Comparison of ENCODE assay signal across 12 mouse cellular contexts in genomic region chr5:147724391-147724790, GRCm38 (mm10). TPM values are rescaled to one million over a fixed set of nuclear protein-coding genes. Genes with fewer than 3 reads are reported as not detected.
DNase-seq lines count a peak whose midpoint lies in the region; ATAC-seq and TF ChIP-seq lines count a peak whose summit lies in the region.
"Had no signal": no experiment of that assay in that cellular context is flagged by ENCODE, and none has a peak within 500 bp of the region (broad histone marks: within the 10 kb centered on the region; RNA-seq: fewer than 3 reads in every experiment).

No protein-coding gene starts in this region.

- DNase-seq in heart, adult 2 months: no peak
- no peak for DNase-seq in heart, postnatal 36 days
- no peak for DNase-seq in lung, postnatal 14 days
- DNase-seq in hindbrain, postnatal 0 days (ENCODE audit: low spot score): no peak
- DNase-seq in left cerebral cortex, adult 8-10 months (ENCODE audit: low spot score in 2 of 2): no peak
- no peak for DNase-seq in layer of hippocampus, adult 9-10 months (ENCODE audit: low spot score)
- DNase-seq: adrenal gland, adult 8-10 months had no signal

- no peaks in the 10 kb centered on the region for H3K36me3 ChIP-seq in heart, adult 2 months (ENCODE audit: control insufficient read depth, insufficient read depth, low read length)
- no peaks in the 10 kb centered on the region for H3K36me3 ChIP-seq in lung, embryonic 16.5 days (ENCODE audit: control insufficient read depth, insufficient read depth, low read length)
- H3K36me3 ChIP-seq in hindbrain, postnatal 0 days (ENCODE audit: insufficient read depth, low read length): no peaks in the 10 kb centered on the region
- H3K36me3 ChIP-seq in small intestine, adult 2 months (ENCODE audit: control insufficient read depth, insufficient read depth, low read length): no peaks in the 10 kb centered on the region

- H3K4me3 ChIP-seq in heart, adult 2 months: peak overlapping the region; percentile 71
- peak overlapping the region; percentile 59 for H3K4me3 ChIP-seq in lung, embryonic 16.5 days (ENCODE audit: low read length)
- peak overlapping the region; percentile 43 for H3K4me3 ChIP-seq in hindbrain, postnatal 0 days (ENCODE audit: low read length)
- 0 out of 2 replicates have a peak overlapping the region, but pooled peaks have one; percentile 21 for H3K4me3 ChIP-seq in small intestine, adult 2 months (ENCODE audit: low read depth, low read length)

- H3K9ac ChIP-seq in heart, adult 2 months (ENCODE audit: low read depth, low read length): peak overlapping the region; percentile 55; the same call in 1 of the 2 replicates
- no peak overlapping the region for H3K9ac ChIP-seq in lung, embryonic 16.5 days (ENCODE audit: low read length)
- no peak overlapping the region for H3K9ac ChIP-seq in hindbrain, postnatal 0 days (replicated peaks; ENCODE audit: low read length)

- TF ChIP-seq CTCF in heart, adult 2 months (IDR thresholded peaks at IDR 0.05): no peak
- no peak for TF ChIP-seq CTCF in hindbrain, postnatal 0 days (IDR thresholded peaks at IDR 0.05; ENCODE audit: low read depth)
- TF ChIP-seq CTCF in small intestine, adult 2 months (IDR thresholded peaks at IDR 0.05; ENCODE audit: extremely low read depth, insufficient read length, insufficient replicate concordance, low read depth, low read length): no peak

- H3K27me3 ChIP-seq in heart, adult 2 months (ENCODE audit: control insufficient read depth, insufficient read depth, low read length): 0 out of 2 replicates have a peak, but pooled peaks cover 6% of the 10 kb centered on the region
- H3K27me3 ChIP-seq in lung, embryonic 16.5 days (ENCODE audit: control insufficient read depth, insufficient read depth, low read depth, low read length): peaks cover 70% of the 10 kb centered on the region
- peaks cover 57% of the 10 kb centered on the region for H3K27me3 ChIP-seq in hindbrain, postnatal 0 days (ENCODE audit: insufficient read depth, low read length)
- peaks cover 39% of the 10 kb centered on the region for H3K27me3 ChIP-seq in small intestine, adult 2 months (ENCODE audit: control insufficient read depth, insufficient read depth, low read length)
- H3K27me3 ChIP-seq: CH12.LX had no signal

- intact Hi-C loops in heart, adult 2 months (cut with DNase I): loop anchor here (5.0 kb wide), 1 partner anchor 77 kb away; no protein-coding TSS in a partner anchor
- intact Hi-C loops in heart, postnatal 36 days (cut with DNase I): loop anchor here (5.0 kb wide), 1 partner anchor 188 kb away; no protein-coding TSS in a partner anchor

- no peak for ATAC-seq in lung, embryonic 16.5 days (ENCODE audit: low read depth)
- no peak for ATAC-seq in hindbrain, postnatal 0 days
- ATAC-seq: inflammation-experienced regulatory T-cells, adult 6 months had no signal

- WGBS in heart, adult 2 months: 4% methylated on average over 14 of the region's 14 CpGs
- WGBS in lung, embryonic 16.5 days: 1% methylated on average over 14 of the region's 14 CpGs
- under 1% methylated on average over 14 of the region's 14 CpGs for WGBS in hindbrain, postnatal 0 days
- WGBS in small intestine, adult 2 months: 6% methylated on average over 14 of the region's 14 CpGs

- H3K4me1 ChIP-seq in heart, adult 2 months (ENCODE audit: control insufficient read depth, insufficient read depth, low read length): peaks cover 4% of the 10 kb centered on the region
- H3K4me1 ChIP-seq in lung, embryonic 16.5 days (replicated peaks; ENCODE audit: control insufficient read depth, insufficient read depth, low read length): peaks cover 11% of the 10 kb centered on the region
- peaks cover 8% of the 10 kb centered on the region; the same call in 1 of the 2 replicates for H3K4me1 ChIP-seq in hindbrain, postnatal 0 days (ENCODE audit: insufficient read depth, low read length)
- 0 out of 2 replicates have a peak, but pooled peaks cover 4% of the 10 kb centered on the region for H3K4me1 ChIP-seq in small intestine, adult 2 months (ENCODE audit: control insufficient read depth, insufficient read depth, insufficient read length, low read length)

- H3K27ac ChIP-seq in heart, adult 2 months: peak overlapping the region; percentile 78
- no peak overlapping the region for H3K27ac ChIP-seq in lung, embryonic 16.5 days (ENCODE audit: low read length)
- no peak overlapping the region for H3K27ac ChIP-seq in hindbrain, postnatal 0 days
- H3K27ac ChIP-seq in small intestine, adult 2 months (ENCODE audit: insufficient read depth, low read depth, low read length): no peak overlapping the region
- H3K27ac ChIP-seq: macrophage had no signal

- H3K4me2 ChIP-seq in lung, embryonic 16.5 days (ENCODE audit: low read depth, low read length): peak overlapping the region; percentile 92
- H3K4me2 ChIP-seq in hindbrain, postnatal 0 days (ENCODE audit: low read depth, low read length): no peak overlapping the region

- TF ChIP-seq EP300 in heart, adult 2 months (IDR thresholded peaks at IDR 0.05; ENCODE audit: insufficient read depth, low read depth, low read length): no peak

- H3K9me3 ChIP-seq in lung, embryonic 16.5 days (ENCODE audit: control insufficient read depth, low read length): no peaks in the 10 kb centered on the region
- no peaks in the 10 kb centered on the region for H3K9me3 ChIP-seq in hindbrain, postnatal 0 days (ENCODE audit: low read length)

- no peak for TF ChIP-seq POLR2A in heart, adult 2 months (IDR thresholded peaks at IDR 0.05; ENCODE audit: insufficient read depth, low read depth, low read length)
- no peak for TF ChIP-seq POLR2A in small intestine, adult 2 months (IDR thresholded peaks at IDR 0.05; ENCODE audit: low read depth, low read length)

- H3K79me2 ChIP-seq in heart, adult 2 months (replicated peaks; ENCODE audit: control insufficient read depth, insufficient read depth, low read length): no peaks in the 10 kb centered on the region; the same call in 1 of the 2 replicates

RNA-seq across cellular contexts. Expression of gene Flt1, which starts 1.4 kb away (rescaled TPM):
- total RNA-seq in heart, adult 2 months (2021): 10 to 100 TPM; 82.1 to 88.3 TPM
- 20.5 and 30.6 TPM in 2 replicates for polyA plus RNA-seq in heart, adult 2 months (2012; rRNA removed)
- 10 to 100 TPM; 61.4 to 87.8 TPM for total RNA-seq in heart, postnatal 36 days (2021)
- polyA plus RNA-seq in lung, embryonic 16.5 days (2015; fragmentation: Nextera tagmentation; extraction: Ambion mirVana): 15.6 and 16.7 TPM in 2 replicates
- total RNA-seq in hindbrain, postnatal 0 days (2014; rRNA removed): 17.7 and 17.9 TPM in 2 replicates
- polyA plus RNA-seq in hindbrain, postnatal 0 days (2015; fragmentation: Nextera tagmentation; extraction: Ambion mirVana): 10.0 and 11.1 TPM in 2 replicates
- polyA plus RNA-seq in small intestine, adult 2 months (2012; rRNA removed): 2.5 and 3.6 TPM in 2 replicates
- 10 to 100 TPM; 32.9 to 40.4 (median 35.7) TPM for total RNA-seq in left cerebral cortex, adult 8-10 months (2022)
- polyA plus RNA-seq: inflammation-experienced regulatory T-cells, adult 6 months had no signal

Comparison
In these comparisons a context has a peak if more than half of its experiments do, and no peak if none do; other contexts are left out.
1. H3K4me3 ChIP-seq: peak in every context shown above with its lines; median percentile 71 in heart, adult 2 months; 59 in lung, embryonic 16.5 days; 43 in hindbrain, postnatal 0 days; 21 in small intestine, adult 2 months.